Mouse (Mus musculus): ENCODE measurements around the gene Adamtsl4. TPM values are rescaled to one million over a fixed set of nuclear protein-coding genes. Genes with fewer than 3 reads are reported as not detected.
A peak's percentile ranks its signal among the peaks of the same experiment; 100 is the strongest.

Gene Adamtsl4
- polyA plus RNA-seq, 1 experiment from 2014 or later, result 1.1 TPM

- no peak overlapping the region for H3K9ac ChIP-seq (replicated peaks; ENCODE audit: low read depth, low read length)
- H3K4me1 ChIP-seq (ENCODE audit: control insufficient read depth, insufficient read depth, low read length), result no peaks in the 10 kb centered on the region
- H3K27me3 ChIP-seq (ENCODE audit: control insufficient read depth, insufficient read depth, low read length), result no peaks in the 10 kb centered on the region
- WGBS, result 93% methylated on average over 4 of the region's 4 CpGs
- H3K36me3 ChIP-seq (ENCODE audit: control insufficient read depth, insufficient read depth, low read length), result no peaks in the 10 kb centered on the region
- no peak overlapping the region for H3K4me3 ChIP-seq (ENCODE audit: low read depth, low read length)
- H3K4me2 ChIP-seq (ENCODE audit: low read depth, low read length), result no peak overlapping the region
- ATAC-seq (ENCODE audit: low read depth), result no peak
- no peaks in the 10 kb centered on the region for H3K9me3 ChIP-seq (ENCODE audit: control insufficient read depth, low read length)
- H3K27ac ChIP-seq (ENCODE audit: low read depth, low read length), result no peak overlapping the region
These were observed 16.9 kb upstream of the Adamtsl4 start for GRCm38 (mm10) chr3:95704612-95705011.

- Histone ChIP-seq H3K27ac (ENCODE audit: low read depth, low read length) (no peak overlapping the region), H3K27me3 (ENCODE audit: control insufficient read depth, insufficient read depth, low read length) (no peaks in the 10 kb centered on the region), H3K9me3 (ENCODE audit: control insufficient read depth, low read length) (no peaks in the 10 kb centered on the region), H3K36me3 (ENCODE audit: control insufficient read depth, insufficient read depth, low read length) (no peaks in the 10 kb centered on the region), H3K4me2 (ENCODE audit: low read depth, low read length) (no peak overlapping the region), H3K4me1 (ENCODE audit: control insufficient read depth, insufficient read depth, low read length) (no peaks in the 10 kb centered on the region), H3K9ac (replicated peaks; ENCODE audit: low read depth, low read length) (no peak overlapping the region), H3K4me3 (ENCODE audit: low read depth, low read length) (no peak overlapping the region)
- 92% methylated on average over 3 of the region's 3 CpGs for WGBS
- no peak for ATAC-seq (ENCODE audit: low read depth)
These were observed 15.6 kb upstream of the Adamtsl4 start for GRCm38 (mm10) chr3:95703276-95703675.

GRCm38 (mm10) chr3:95701877-95702540, 14.3 kb upstream of the Adamtsl4 start:
- ATAC-seq (ENCODE audit: low read depth), result peak; percentile 81; the same call in 1 of the 2 replicates
- no peak overlapping the region; the same call in 1 of the 2 replicates for H3K27ac ChIP-seq (ENCODE audit: low read depth, low read length)

GRCm38 (mm10) chr3:95701085-95701484, 13.4 kb upstream of the Adamtsl4 start:
- H3K27ac ChIP-seq (ENCODE audit: low read depth, low read length), result no peak overlapping the region
- no peak overlapping the region for H3K4me2 ChIP-seq (ENCODE audit: low read depth, low read length)
- H3K27me3 ChIP-seq (ENCODE audit: control insufficient read depth, insufficient read depth, low read length), result no peaks in the 10 kb centered on the region
- no peaks in the 10 kb centered on the region for H3K9me3 ChIP-seq (ENCODE audit: control insufficient read depth, low read length)
- no peak overlapping the region for H3K4me3 ChIP-seq (ENCODE audit: low read depth, low read length)
- no peaks in the 10 kb centered on the region for H3K36me3 ChIP-seq (ENCODE audit: control insufficient read depth, insufficient read depth, low read length)
- no peak overlapping the region for H3K9ac ChIP-seq (replicated peaks; ENCODE audit: low read depth, low read length)
- WGBS, result 77% methylated on average over 2 of the region's 2 CpGs
- no peaks in the 10 kb centered on the region for H3K4me1 ChIP-seq (ENCODE audit: control insufficient read depth, insufficient read depth, low read length)
- ATAC-seq (ENCODE audit: low read depth), result no peak

More at GRCm38 (mm10) chr3:95701877-95702540, 14.3 kb upstream of the Adamtsl4 start:
- Histone ChIP-seq H3K27me3 (ENCODE audit: control insufficient read depth, insufficient read depth, low read length) (no peaks in the 10 kb centered on the region), H3K4me3 (ENCODE audit: low read depth, low read length) (no peak overlapping the region; the same call in 1 of the 2 replicates), H3K4me1 (ENCODE audit: control insufficient read depth, insufficient read depth, low read length) (no peaks in the 10 kb centered on the region), H3K4me2 (ENCODE audit: low read depth, low read length) (peak overlapping the region; percentile 46), H3K9ac (replicated peaks; ENCODE audit: low read depth, low read length) (peak overlapping the region; percentile 41), H3K36me3 (ENCODE audit: control insufficient read depth, insufficient read depth, low read length) (no peaks in the 10 kb centered on the region), H3K9me3 (ENCODE audit: control insufficient read depth, low read length) (no peaks in the 10 kb centered on the region)
- 5% methylated on average over 24 of the region's 24 CpGs for WGBS

GRCm38 (mm10) chr3:95700233-95700681, 12.5 kb upstream of the Adamtsl4 start:
- H3K4me2 ChIP-seq (ENCODE audit: low read depth, low read length), result no peak overlapping the region
- ATAC-seq (ENCODE audit: low read depth), result no peak
- H3K4me3 ChIP-seq (ENCODE audit: low read depth, low read length), result no peak overlapping the region
- H3K9me3 ChIP-seq (ENCODE audit: control insufficient read depth, low read length), result no peaks in the 10 kb centered on the region
- H3K9ac ChIP-seq (replicated peaks; ENCODE audit: low read depth, low read length), result no peak overlapping the region
- WGBS, result 49% methylated on average over 6 of the region's 6 CpGs
- no peaks in the 10 kb centered on the region for H3K27me3 ChIP-seq (ENCODE audit: control insufficient read depth, insufficient read depth, low read length)
- no peak overlapping the region for H3K27ac ChIP-seq (ENCODE audit: low read depth, low read length)
- H3K36me3 ChIP-seq (ENCODE audit: control insufficient read depth, insufficient read depth, low read length), result no peaks in the 10 kb centered on the region
- H3K4me1 ChIP-seq (ENCODE audit: control insufficient read depth, insufficient read depth, low read length), result no peaks in the 10 kb centered on the region

- no peaks in the 10 kb centered on the region for H3K4me1 ChIP-seq (ENCODE audit: control insufficient read depth, insufficient read depth, low read length)
- no peaks in the 10 kb centered on the region for H3K9me3 ChIP-seq (ENCODE audit: control insufficient read depth, low read length)
- H3K4me2 ChIP-seq (ENCODE audit: low read depth, low read length), result no peak overlapping the region
- WGBS, result 93% methylated on average over 4 of the region's 4 CpGs
- no peaks in the 10 kb centered on the region for H3K27me3 ChIP-seq (ENCODE audit: control insufficient read depth, insufficient read depth, low read length)
- no peak overlapping the region for H3K9ac ChIP-seq (replicated peaks; ENCODE audit: low read depth, low read length)
- H3K36me3 ChIP-seq (ENCODE audit: control insufficient read depth, insufficient read depth, low read length), result no peaks in the 10 kb centered on the region
- no peak overlapping the region for H3K4me3 ChIP-seq (ENCODE audit: low read depth, low read length)
- ATAC-seq (ENCODE audit: low read depth), result no peak
- H3K27ac ChIP-seq (ENCODE audit: low read depth, low read length), result no peak overlapping the region
These were observed 10.6 kb upstream of the Adamtsl4 start for GRCm38 (mm10) chr3:95698286-95698685.

- Histone ChIP-seq H3K36me3 (ENCODE audit: control insufficient read depth, insufficient read depth, low read length) (no peaks in the 10 kb centered on the region), H3K9me3 (ENCODE audit: control insufficient read depth, low read length) (no peaks in the 10 kb centered on the region), H3K27me3 (ENCODE audit: control insufficient read depth, insufficient read depth, low read length) (no peaks in the 10 kb centered on the region), H3K4me1 (ENCODE audit: control insufficient read depth, insufficient read depth, low read length) (no peaks in the 10 kb centered on the region), H3K4me2 (ENCODE audit: low read depth, low read length) (no peak overlapping the region), H3K27ac (ENCODE audit: low read depth, low read length) (no peak overlapping the region), H3K4me3 (ENCODE audit: low read depth, low read length) (no peak overlapping the region), H3K9ac (replicated peaks; ENCODE audit: low read depth, low read length) (no peak overlapping the region)
- WGBS, result 33% methylated on average over 7 of the region's 7 CpGs
- ATAC-seq (ENCODE audit: low read depth), result 0 out of 2 replicates have a peak, but pooled peaks have one; percentile 17
These were observed 8.6 kb upstream of the Adamtsl4 start for GRCm38 (mm10) chr3:95696360-95696759.

GRCm38 (mm10) chr3:95695796-95696195, 8.1 kb upstream of the Adamtsl4 start:
- Histone ChIP-seq H3K9ac (replicated peaks; ENCODE audit: low read depth, low read length) (no peak overlapping the region), H3K4me2 (ENCODE audit: low read depth, low read length) (no peak overlapping the region), H3K4me3 (ENCODE audit: low read depth, low read length) (no peak overlapping the region), H3K4me1 (ENCODE audit: control insufficient read depth, insufficient read depth, low read length) (no peaks in the 10 kb centered on the region), H3K27me3 (ENCODE audit: control insufficient read depth, insufficient read depth, low read length) (no peaks in the 10 kb centered on the region), H3K9me3 (ENCODE audit: control insufficient read depth, low read length) (no peaks in the 10 kb centered on the region), H3K27ac (ENCODE audit: low read depth, low read length) (no peak overlapping the region), H3K36me3 (ENCODE audit: control insufficient read depth, insufficient read depth, low read length) (no peaks in the 10 kb centered on the region)
- 39% methylated on average over 3 of the region's 3 CpGs for WGBS
- no peak for ATAC-seq (ENCODE audit: low read depth)

- no peak overlapping the region for H3K4me2 ChIP-seq (ENCODE audit: low read depth, low read length)
- WGBS, result 88% methylated on average over 11 of the region's 11 CpGs
- ATAC-seq (ENCODE audit: low read depth), result no peak
These were observed 7.3 kb upstream of the Adamtsl4 start for GRCm38 (mm10) chr3:95694808-95695703.

More at GRCm38 (mm10) chr3:95694808-95695703, 7.3 kb upstream of the Adamtsl4 start:
- Histone ChIP-seq H3K27ac (ENCODE audit: low read depth, low read length) (no peak overlapping the region), H3K9me3 (ENCODE audit: control insufficient read depth, low read length) (no peaks in the 10 kb centered on the region), H3K4me3 (ENCODE audit: low read depth, low read length) (no peak overlapping the region), H3K9ac (replicated peaks; ENCODE audit: low read depth, low read length) (no peak overlapping the region), H3K27me3 (ENCODE audit: control insufficient read depth, insufficient read depth, low read length) (no peaks in the 10 kb centered on the region), H3K4me1 (ENCODE audit: control insufficient read depth, insufficient read depth, low read length) (no peaks in the 10 kb centered on the region), H3K36me3 (ENCODE audit: control insufficient read depth, insufficient read depth, low read length) (no peaks in the 10 kb centered on the region)
